Mouse (Mus musculus) bone marrow, adult 2 months (tissue): Measurements from ENCODE around the gene Pgap3. TPM values are rescaled to one million over a fixed set of nuclear protein-coding genes. Genes with fewer than 3 reads are reported as not detected.

Experiments
- H3K27ac ChIP-seq: fragments of 200-500 bp; 2 replicates; pipeline ENCODE4 v1.5.1; 2012; ENCODE audit warnings: low read depth, mild to moderate bottlenecking, control low read depth, inconsistent platforms, low read length; ENCODE audit not compliant: control insufficient read depth, poor library complexity, insufficient read depth
- H3K4me1 ChIP-seq: fragments of 200-500 bp; 2 replicates; pipeline ENCODE4 v1.6.1; 2011; ENCODE audit warnings: low read length; ENCODE audit not compliant: control insufficient read depth, insufficient read depth
- H3K4me3 ChIP-seq: fragments of 200-500 bp; replicated peaks from 2 replicates; pipeline ENCODE3; 2011; ENCODE audit warnings: mild to moderate bottlenecking, low read depth, low read length, control low read depth; ENCODE audit not compliant: control insufficient read depth
- CTCF ChIP-seq: fragments of 200-500 bp; IDR thresholded peaks from 2 replicates; pipeline ENCODE4 v1.5.1; 2011; ENCODE audit warnings: low read length, control low read depth; ENCODE audit not compliant: control insufficient read depth, insufficient read depth
- POLR2A ChIP-seq: fragments of 200-500 bp; IDR thresholded peaks from 2 replicates; pipeline ENCODE4 v1.6.1; 2011; ENCODE audit warnings: low read depth, mild to moderate bottlenecking, control low read depth, low read length, borderline replicate concordance; ENCODE audit not compliant: control insufficient read depth
- WGBS: fragments of 180-500 bp; shearing (Covaris S2); methylation state at CpG from one replicate; pipeline ENCODE4 v1.1.7; 2018; 5-methylcytosine and 5-hydroxymethylcytosine counted together
- polyA plus RNA-seq: library from polyadenylated mRNA; stranded (reverse); fragments of >200 nt; gene quantifications from 2 replicates; pipeline ENCODE4 v1.2.4, GENCODE M21; 2011; ENCODE audit warnings: low replicate concordance; ENCODE audit not compliant: missing spikeins, insufficient read depth, insufficient read length

Gene Pgap3
- polyA plus RNA-seq, 1 experiment, result 2.7 TPM

GRCm38 (mm10) chr11:98443688-98444087, 43.4 kb upstream of the Pgap3 start:
- Histone ChIP-seq H3K4me1 (no peaks in the 10 kb centered on the region), H3K27ac (no peak overlapping the region), H3K4me3 (no peak overlapping the region)
- WGBS, result 82% methylated on average over 1 of the region's 1 CpGs
- TF ChIP-seq POLR2A (no peak), CTCF (no peak)

GRCm38 (mm10) chr11:98438331-98439158, 38.3 kb upstream of the Pgap3 start, which contains the start of gene Mien1:
Gene Mien1, minus strand, starts transcription at chr11:98438991.
- H3K27ac ChIP-seq, result peak within 1 kb of the TSS; percentile 76
- WGBS, result 2% methylated on average over 43 of the region's 43 CpGs

GRCm38 (mm10) chr11:98437441-98437840, 37.2 kb upstream of the Pgap3 start:
- Histone ChIP-seq H3K27ac (no peak overlapping the region), H3K4me3 (no peak overlapping the region), H3K4me1 (no peaks in the 10 kb centered on the region)
- WGBS, result 86% methylated on average over 6 of the region's 6 CpGs
- no peak for TF ChIP-seq CTCF
- no peak for TF ChIP-seq POLR2A

More at GRCm38 (mm10) chr11:98438331-98439158, 38.3 kb upstream of the Pgap3 start, which contains the start of gene Mien1:
- peak within 1 kb of the TSS; percentile 91 for H3K4me3 ChIP-seq
- H3K4me1 ChIP-seq, result no peaks in the 10 kb centered on the region
- peak; percentile 44; the same call in 1 of the 2 replicates for TF ChIP-seq POLR2A
- TF ChIP-seq CTCF, result peak; percentile 92

GRCm38 (mm10) chr11:98435723-98436122, 35.4 kb upstream of the Pgap3 start:
- H3K4me3 ChIP-seq, result no peak overlapping the region
- TF ChIP-seq CTCF (no peak), POLR2A (no peak)
- WGBS, result 90% methylated on average over 9 of the region's 9 CpGs
- H3K27ac ChIP-seq, result no peak overlapping the region
- no peaks in the 10 kb centered on the region for H3K4me1 ChIP-seq

GRCm38 (mm10) chr11:98431743-98432502, 31.6 kb upstream of the Pgap3 start:
- WGBS, result 66% methylated on average over 9 of the region's 9 CpGs
- no peak for TF ChIP-seq POLR2A
- TF ChIP-seq CTCF, result no peak

GRCm38 (mm10) chr11:98428436-98428835, 28.1 kb upstream of the Pgap3 start:
- H3K4me3 ChIP-seq, result no peak overlapping the region
- no peak for TF ChIP-seq CTCF
- H3K4me1 ChIP-seq, result no peaks in the 10 kb centered on the region
- H3K27ac ChIP-seq, result no peak overlapping the region
- 74% methylated on average over 5 of the region's 5 CpGs for WGBS

More at GRCm38 (mm10) chr11:98431743-98432502, 31.6 kb upstream of the Pgap3 start:
- no peak overlapping the region for H3K27ac ChIP-seq
- H3K4me3 ChIP-seq, result no peak overlapping the region
- no peaks in the 10 kb centered on the region for H3K4me1 ChIP-seq

- TF ChIP-seq POLR2A, result no peak
- no peak for TF ChIP-seq CTCF
- Histone ChIP-seq H3K4me1 (no peaks in the 10 kb centered on the region), H3K27ac (no peak overlapping the region), H3K4me3 (no peak overlapping the region)
- WGBS, result 80% methylated on average over 7 of the region's 7 CpGs
These were observed 26.3 kb upstream of the Pgap3 start for GRCm38 (mm10) chr11:98426592-98426991.

GRCm38 (mm10) chr11:98418939-98419547, 18.8 kb upstream of the Pgap3 start:
- Histone ChIP-seq H3K4me3 (no peak overlapping the region), H3K4me1 (no peaks in the 10 kb centered on the region), H3K27ac (no peak overlapping the region)
- 76% methylated on average over 10 of the region's 10 CpGs for WGBS
- TF ChIP-seq POLR2A (no peak), CTCF (no peak)
